In the genomic region with DNA sequence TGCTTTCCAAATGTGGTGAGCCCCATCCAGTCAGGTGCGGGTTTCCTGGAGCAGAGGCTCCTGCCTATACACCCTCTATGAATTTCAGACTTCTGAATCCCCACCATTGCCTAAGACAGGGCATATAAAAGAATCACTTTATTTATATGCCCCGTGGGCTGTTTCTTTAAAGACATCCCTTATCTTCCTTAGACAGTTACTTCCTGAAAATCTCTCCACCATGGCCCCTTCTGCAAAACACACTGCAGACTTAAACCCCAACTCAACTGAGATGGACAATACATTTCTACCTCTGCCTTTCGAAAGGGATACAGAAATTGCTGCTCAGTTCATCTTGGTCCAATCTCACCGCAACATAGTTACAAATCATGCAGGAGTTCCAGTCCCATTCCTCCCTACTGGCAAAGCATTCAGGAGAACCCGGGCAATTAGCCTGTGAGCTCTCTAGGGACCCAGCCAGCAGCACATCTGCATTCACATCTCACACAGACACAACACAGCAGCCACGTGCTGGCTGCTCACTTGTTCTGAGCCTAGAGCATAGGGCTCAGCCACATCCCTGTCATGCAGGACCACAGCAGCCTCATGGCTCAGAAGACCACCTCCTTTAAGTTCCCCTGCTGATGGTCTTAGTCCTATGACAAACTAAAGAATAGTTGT, we compare ENCODE assay signal across 18 mouse cellular contexts.
DNase-seq lines count a peak whose midpoint lies in the region; ATAC-seq and TF ChIP-seq lines count a peak whose summit lies in the region.
"Had no signal": no experiment of that assay in that cellular context is flagged by ENCODE, and none has a peak within 500 bp of the region (broad histone marks: within the 10 kb centered on the region; RNA-seq: fewer than 3 reads in every experiment).

No protein-coding gene starts in this region.

- H3K4me3 ChIP-seq in forebrain, embryonic 13.5 days: no peak overlapping the region
- no peak overlapping the region for H3K4me3 ChIP-seq in forebrain, embryonic 11.5 days (ENCODE audit: low read depth, low read length)
- H3K4me3 ChIP-seq in neural tube, embryonic 13.5 days: no peak overlapping the region
- no peak overlapping the region for H3K4me3 ChIP-seq in left cerebral cortex, adult 2 months
- H3K4me3 ChIP-seq: embryonic facial prominence, embryonic 13.5 days; forebrain, embryonic 12.5 days; limb, embryonic 15.5 days had no signal

- H3K4me2 ChIP-seq in forebrain, embryonic 13.5 days: no peak overlapping the region
- no peak overlapping the region for H3K4me2 ChIP-seq in forebrain, embryonic 11.5 days (ENCODE audit: low read depth, low read length, severe bottlenecking)
- no peak overlapping the region for H3K4me2 ChIP-seq in neural tube, embryonic 13.5 days
- H3K4me2 ChIP-seq: embryonic facial prominence, embryonic 13.5 days; forebrain, embryonic 12.5 days; limb, embryonic 15.5 days had no signal

- intact Hi-C loops in left cerebral cortex, adult 2 months (cut with DNase I): no loop called here

- H3K36me3 ChIP-seq in forebrain, embryonic 13.5 days (ENCODE audit: poor library complexity, severe bottlenecking): no peaks in the 10 kb centered on the region
- no peaks in the 10 kb centered on the region for H3K36me3 ChIP-seq in forebrain, embryonic 11.5 days (ENCODE audit: control insufficient read depth, insufficient read depth, low read length)
- no peaks in the 10 kb centered on the region for H3K36me3 ChIP-seq in neural tube, embryonic 13.5 days
- H3K36me3 ChIP-seq: embryonic facial prominence, embryonic 13.5 days; forebrain, embryonic 12.5 days; limb, embryonic 15.5 days had no signal

- 58% methylated on average over 6 of the region's 6 CpGs for WGBS in forebrain, embryonic 13.5 days
- WGBS in forebrain, embryonic 11.5 days: 63% methylated on average over 6 of the region's 6 CpGs
- WGBS in neural tube, embryonic 13.5 days: 47% methylated on average over 6 of the region's 6 CpGs

- peaks cover 36% of the 10 kb centered on the region for H3K27me3 ChIP-seq in forebrain, embryonic 13.5 days
- peaks cover 23% of the 10 kb centered on the region for H3K27me3 ChIP-seq in forebrain, embryonic 11.5 days (ENCODE audit: control insufficient read depth, insufficient read depth, low read length)
- peaks cover 47% of the 10 kb centered on the region for H3K27me3 ChIP-seq in neural tube, embryonic 13.5 days

- no peak for DNase-seq in forebrain, embryonic 11.5 days (ENCODE audit: low spot score)
- DNase-seq in kidney, postnatal 4 days: peak; percentile 40 to 50
- no peak for DNase-seq in kidney, adult 18-20 months
- DNase-seq in gastrocnemius, postnatal 10 days: peak; percentile 32
- DNase-seq in urinary bladder, postnatal 14 days (ENCODE audit: low spot score): no peak
- DNase-seq in left cerebral cortex, adult 2 months (ENCODE audit: extremely low spot score in 1 of 2, low spot score in 2 of 2): no peak
- DNase-seq: adrenal gland, adult 2 months; cerebellum, postnatal 25 days; kidney, adult 9 months; lung, adult 18-20 months; right cerebral cortex, postnatal 4 days; thymus, postnatal 25 days had no signal

- no peaks in the 10 kb centered on the region for H3K9me3 ChIP-seq in forebrain, embryonic 13.5 days (replicated peaks)
- H3K9me3 ChIP-seq in forebrain, embryonic 11.5 days (ENCODE audit: control insufficient read depth, low read length): no peaks in the 10 kb centered on the region
- no peaks in the 10 kb centered on the region for H3K9me3 ChIP-seq in neural tube, embryonic 13.5 days
- H3K9me3 ChIP-seq: embryonic facial prominence, embryonic 13.5 days; forebrain, embryonic 12.5 days; limb, embryonic 15.5 days had no signal

- TF ChIP-seq CTCF in left cerebral cortex, adult 2 months (IDR thresholded peaks at IDR 0.05): no peak

- ATAC-seq in forebrain, embryonic 13.5 days: peak; percentile 34; the same call in 1 of the 2 replicates
- ATAC-seq in forebrain, embryonic 11.5 days (replicated peaks; ENCODE audit: low FRiP score): no peak
- ATAC-seq in neural tube, embryonic 13.5 days (ENCODE audit: low read depth): 0 out of 2 replicates have a peak, but pooled peaks have one; percentile 48

- no peak overlapping the region for H3K27ac ChIP-seq in forebrain, embryonic 13.5 days
- no peak overlapping the region for H3K27ac ChIP-seq in forebrain, embryonic 11.5 days (ENCODE audit: low read depth, low read length)
- no peak overlapping the region for H3K27ac ChIP-seq in neural tube, embryonic 13.5 days (replicated peaks)
- H3K27ac ChIP-seq in left cerebral cortex, adult 2 months: no peak overlapping the region
- H3K27ac ChIP-seq: embryonic facial prominence, embryonic 13.5 days; forebrain, embryonic 12.5 days; limb, embryonic 15.5 days; macrophage had no signal

- H3K4me1 ChIP-seq in forebrain, embryonic 13.5 days: peaks cover 15% of the 10 kb centered on the region
- H3K4me1 ChIP-seq in forebrain, embryonic 11.5 days (replicated peaks; ENCODE audit: control insufficient read depth, insufficient read depth, low read length): peaks cover 4% of the 10 kb centered on the region; the same call in 1 of the 2 replicates
- H3K4me1 ChIP-seq in neural tube, embryonic 13.5 days (replicated peaks): peaks cover 25% of the 10 kb centered on the region

- no peak overlapping the region for H3K9ac ChIP-seq in forebrain, embryonic 13.5 days
- no peak overlapping the region for H3K9ac ChIP-seq in forebrain, embryonic 11.5 days (ENCODE audit: low read length)
- H3K9ac ChIP-seq in neural tube, embryonic 13.5 days: no peak overlapping the region
- H3K9ac ChIP-seq: embryonic facial prominence, embryonic 13.5 days; forebrain, embryonic 12.5 days; limb, embryonic 15.5 days had no signal

Comparison
In these comparisons a context has a peak if more than half of its experiments do, and no peak if none do; other contexts are left out.
1. DNase-seq: peak in kidney, postnatal 4 days (2 of 2) and gastrocnemius, postnatal 10 days (single experiment); none in forebrain, embryonic 11.5 days (single experiment), kidney, adult 18-20 months (single experiment), urinary bladder, postnatal 14 days (single experiment) and left cerebral cortex, adult 2 months (0 of 2).